Mouse (Mus musculus) small intestine, adult 2 months (tissue): ENCODE measurements around the gene Zfp385c. TPM values are rescaled to one million over a fixed set of nuclear protein-coding genes. Genes with fewer than 3 reads are reported as not detected.

Experiments
- H3K27ac ChIP-seq: fragments of 200-500 bp; 2 replicates; pipeline ENCODE4 v1.5.1; 2012; ENCODE audit warnings: low read depth, low read length, control low read depth, inconsistent platforms; ENCODE audit not compliant: insufficient read depth
- H3K27me3 ChIP-seq: fragments of 200-500 bp; 2 replicates; pipeline ENCODE4 v1.6.1; 2012; ENCODE audit warnings: mild to moderate bottlenecking, moderate library complexity, low read length, inconsistent platforms; ENCODE audit not compliant: control insufficient read depth, insufficient read depth
- H3K36me3 ChIP-seq: fragments of 200-500 bp; 2 replicates; pipeline ENCODE4 v1.6.1; 2012; ENCODE audit warnings: mild to moderate bottlenecking, low read length, control low read depth, inconsistent platforms; ENCODE audit not compliant: control insufficient read depth, insufficient read depth
- H3K4me1 ChIP-seq: fragments of 200-500 bp; 2 replicates; pipeline ENCODE4 v1.6.1; 2012; ENCODE audit warnings: low read length, inconsistent platforms, mixed read lengths; ENCODE audit not compliant: control insufficient read depth, insufficient read depth, insufficient read length
- H3K4me3 ChIP-seq: fragments of 200-500 bp; 2 replicates; pipeline ENCODE4 v1.5.1; 2012; ENCODE audit warnings: low read depth, mild to moderate bottlenecking, control low read depth, inconsistent platforms, low read length, moderate library complexity
- CTCF ChIP-seq: fragments of 200-500 bp; IDR thresholded peaks from 2 replicates; pipeline ENCODE4 v1.5.1; 2012; ENCODE audit warnings: low read depth, mild to moderate bottlenecking, control low read depth, inconsistent platforms, low read length, moderate library complexity, mixed read lengths; ENCODE audit not compliant: insufficient replicate concordance, insufficient read length; ENCODE audit errors: extremely low read depth
- POLR2A ChIP-seq: fragments of 200-500 bp; IDR thresholded peaks from 2 replicates; pipeline ENCODE4 v1.6.1; 2012; ENCODE audit warnings: low read depth, mild to moderate bottlenecking, control low read depth, inconsistent platforms, low read length, moderate library complexity
- WGBS: fragments of 180-500 bp; shearing (Covaris S2); methylation state at CpG from one replicate; pipeline ENCODE4 v1.1.7; 2018; 5-methylcytosine and 5-hydroxymethylcytosine counted together
- polyA plus RNA-seq: library from polyadenylated mRNA; depleted of rRNA; stranded (reverse); fragments of >200 nt; gene quantifications from 2 replicates; pipeline ENCODE4 v1.2.3, GENCODE M21; 2012

Zfp385c gene
- polyA plus RNA-seq, 1 experiment = 0.62 TPM

GRCm38 (mm10) chr11:100626701-100627195 is 65.5 kb downstream of the Zfp385c start:
- Histone ChIP-seq H3K27me3 (no peaks in the 10 kb centered on the region), H3K4me1 (peaks cover 26% of the 10 kb centered on the region), H3K27ac (peak overlapping the region; percentile 95), H3K4me3 (peak overlapping the region; percentile 44), H3K36me3 (peaks cover 21% of the 10 kb centered on the region)
- TF ChIP-seq POLR2A (peak; percentile 25; the same call in 1 of the 2 replicates), CTCF (peak; percentile 95)
- WGBS = 20% methylated on average over 9 of the region's 9 CpGs

GRCm38 (mm10) chr11:100625754-100626700 is 66.2 kb downstream of the Zfp385c start:
- peak overlapping the region; percentile 95 for H3K27ac ChIP-seq
- TF ChIP-seq POLR2A (no peak), CTCF (no peak)
- no peak overlapping the region for H3K4me3 ChIP-seq
- WGBS = 89% methylated on average over 23 of the region's 23 CpGs
- peaks cover 21% of the 10 kb centered on the region for H3K36me3 ChIP-seq
- no peaks in the 10 kb centered on the region for H3K27me3 ChIP-seq
- H3K4me1 ChIP-seq = peaks cover 26% of the 10 kb centered on the region

GRCm38 (mm10) chr11:100623867-100624266 is 68.4 kb downstream of the Zfp385c start:
- peak overlapping the region; percentile 79 for H3K27ac ChIP-seq
- 24% methylated on average over 5 of the region's 5 CpGs for WGBS
- peak overlapping the region; percentile 61 for H3K4me3 ChIP-seq
- H3K27me3 ChIP-seq = no peaks in the 10 kb centered on the region
- peaks cover 21% of the 10 kb centered on the region for H3K36me3 ChIP-seq
- peaks cover 26% of the 10 kb centered on the region for H3K4me1 ChIP-seq
- peak; percentile 33; the same call in 1 of the 2 replicates for TF ChIP-seq POLR2A
- TF ChIP-seq CTCF = no peak

GRCm38 (mm10) chr11:100622714-100623113 is 69.5 kb downstream of the Zfp385c start:
- Histone ChIP-seq H3K4me1 (peaks cover 26% of the 10 kb centered on the region), H3K27me3 (no peaks in the 10 kb centered on the region), H3K4me3 (peak overlapping the region; percentile 90), H3K36me3 (peaks cover 21% of the 10 kb centered on the region), H3K27ac (peak overlapping the region; percentile 92)
- TF ChIP-seq POLR2A = peak; percentile 91
- TF ChIP-seq CTCF = peak; percentile 91
- WGBS = under 1% methylated on average over 24 of the region's 24 CpGs

GRCm38 (mm10) chr11:100619982-100620381 is 72.3 kb downstream of the Zfp385c start, which contains the start of gene Dnajc7:
Dnajc7 (minus strand) TSS chr11:100620168.
- Histone ChIP-seq H3K4me3 (peak within 1 kb of the TSS; percentile 92), H3K27me3 (no peaks in the 10 kb centered on the region), H3K4me1 (peaks cover 16% of the 10 kb centered on the region; the same call in 1 of the 2 replicates), H3K36me3 (peaks cover 11% of the 10 kb centered on the region), H3K27ac (peak within 1 kb of the TSS; percentile 94)
- TF ChIP-seq CTCF (no peak), POLR2A (no peak)
- WGBS = 8% methylated on average over 11 of the region's 11 CpGs

- under 1% methylated on average over 40 of the region's 40 CpGs for WGBS
- no peaks in the 10 kb centered on the region for H3K27me3 ChIP-seq
- TF ChIP-seq CTCF (no peak), POLR2A (peak; percentile 72; the same call in 1 of the 2 replicates)
- peaks cover 7% of the 10 kb centered on the region for H3K36me3 ChIP-seq
- H3K27ac ChIP-seq = peak overlapping the region; percentile 94
- peak overlapping the region; percentile 92 for H3K4me3 ChIP-seq
- H3K4me1 ChIP-seq = peaks cover 11% of the 10 kb centered on the region; the same call in 1 of the 2 replicates
These were observed 72.7 kb downstream of the Zfp385c start for GRCm38 (mm10) chr11:100619485-100619975.
